Mouse (Mus musculus) ES-Bruce4 (cell line): ENCODE measurements at regions not wholly inside any gene's neighbourhood (a gene's known extent, or its start where the extent isn't known, plus 50 kb on each side); places are given as distances from the start of the nearest gene placed in this dataset.

ENCODE experiments used
- CTCF ChIP-seq: IDR thresholded peaks from one replicate; pipeline ENCODE4 v1.8.1; 2011; ENCODE audit warnings: low read depth, low read length
- EP300 ChIP-seq: IDR thresholded peaks from 2 replicates; pipeline ENCODE4 v1.6.1; 2011; ENCODE audit warnings: low read depth, low read length; ENCODE audit not compliant: insufficient read depth
- POLR2A ChIP-seq: IDR thresholded peaks from one replicate; pipeline ENCODE4 v1.8.1; 2011; ENCODE audit warnings: low read length; ENCODE audit not compliant: insufficient read depth

- TF ChIP-seq CTCF = no peak
- no peak for TF ChIP-seq POLR2A
- no peak for TF ChIP-seq EP300
Observed at GRCm38 (mm10) chr12:16379415-16379814, 231.4 kb downstream of the Lpin1 start.
